Mouse (Mus musculus) midbrain, embryonic 10.5 days (tissue): Measurements from ENCODE around the gene Ctns. TPM values are rescaled to one million over a fixed set of nuclear protein-coding genes. Genes with fewer than 3 reads are reported as not detected.
A peak's percentile ranks its signal among the peaks of the same experiment; 100 is the strongest.

Experiments
- DNase-seq: peaks from one replicate; pipeline ENCODE4 v3.0.0-alpha.2; 2017; ENCODE audit warnings: low spot score
- H3K27ac ChIP-seq: fragments of 300-500 bp; sonication (generic); replicated peaks from 2 replicates; pipeline ENCODE4 v1.5.1; 2016; ENCODE audit warnings: mild to moderate bottlenecking
- H3K27me3 ChIP-seq: fragments of 300-500 bp; sonication (generic); 2 replicates; pipeline ENCODE4 v1.6.1; 2016; ENCODE audit warnings: low read depth, mild to moderate bottlenecking; ENCODE audit not compliant: poor library complexity, severe bottlenecking
- H3K36me3 ChIP-seq: fragments of 300-500 bp; sonication (generic); 2 replicates; pipeline ENCODE4 v1.6.1; 2016; ENCODE audit warnings: mild to moderate bottlenecking, moderate library complexity
- H3K4me1 ChIP-seq: fragments of 300-500 bp; sonication (generic); 2 replicates; pipeline ENCODE4 v1.6.1; 2016
- H3K4me3 ChIP-seq: fragments of 300-500 bp; sonication (generic); 2 replicates; pipeline ENCODE4 v1.5.1; 2016; ENCODE audit warnings: mild to moderate bottlenecking, moderate library complexity
- H3K9me3 ChIP-seq: fragments of 300-500 bp; sonication (generic); replicated peaks from 2 replicates; pipeline ENCODE4 v1.6.1; 2016; ENCODE audit warnings: mild to moderate bottlenecking
- WGBS: fragments of 180-500 bp; shearing (Covaris S2); methylation state at CpG from one replicate; pipeline ENCODE4 v1.1.7; 2016; 5-methylcytosine and 5-hydroxymethylcytosine counted together
- polyA plus RNA-seq: library from polyadenylated mRNA; unstranded; fragments of >200 nt; fragmentation: Nextera tagmentation; extraction: Ambion mirVana; gene quantifications from 2 replicates; pipeline ENCODE4 v1.2.1, GENCODE M21; 2016

Ctns gene
- polyA plus RNA-seq, 1 experiment from 2014 or later, result 15.1 TPM

GRCm38 (mm10) chr11:73160811-73161200 is 38.0 kb downstream of the Ctns start:
- 32% methylated on average over 6 of the region's 6 CpGs for WGBS
- no peak for DNase-seq
- H3K27ac ChIP-seq, result no peak overlapping the region
- peaks cover 14% of the 10 kb centered on the region for H3K4me1 ChIP-seq
- no peaks in the 10 kb centered on the region for H3K36me3 ChIP-seq
- H3K9me3 ChIP-seq, result no peaks in the 10 kb centered on the region
- peaks cover 42% of the 10 kb centered on the region for H3K27me3 ChIP-seq
- peak overlapping the region; percentile 57 for H3K4me3 ChIP-seq

GRCm38 (mm10) chr11:73159957-73160810 is 38.7 kb downstream of the Ctns start, which contains the start of gene P2rx5:
Gene P2rx5, plus strand, starts transcription at chr11:73160421.
- 3% methylated on average over 49 of the region's 49 CpGs for WGBS
- no peaks in the 10 kb centered on the region for H3K36me3 ChIP-seq
- H3K4me1 ChIP-seq, result peaks cover 14% of the 10 kb centered on the region
- H3K9me3 ChIP-seq, result no peaks in the 10 kb centered on the region
- DNase-seq, result peak; percentile 44
- H3K27me3 ChIP-seq, result peaks cover 42% of the 10 kb centered on the region
- no peak within 1 kb of the TSS for H3K27ac ChIP-seq
- peak within 1 kb of the TSS; percentile 57 for H3K4me3 ChIP-seq

GRCm38 (mm10) chr11:73155071-73155470 is 43.8 kb downstream of the Ctns start:
- no peak for DNase-seq
- peaks cover 20% of the 10 kb centered on the region for H3K27me3 ChIP-seq
- H3K9me3 ChIP-seq, result no peaks in the 10 kb centered on the region
- 82% methylated on average over 6 of the region's 6 CpGs for WGBS
- no peaks in the 10 kb centered on the region for H3K36me3 ChIP-seq
- no peak overlapping the region for H3K4me3 ChIP-seq
- no peak overlapping the region for H3K27ac ChIP-seq
- peaks cover 5% of the 10 kb centered on the region for H3K4me1 ChIP-seq

- H3K9me3 ChIP-seq, result no peaks in the 10 kb centered on the region
- no peak for DNase-seq
- H3K4me1 ChIP-seq, result peaks cover 12% of the 10 kb centered on the region
- no peak overlapping the region for H3K27ac ChIP-seq
- no peak overlapping the region for H3K4me3 ChIP-seq
- WGBS, result 79% methylated on average over 9 of the region's 9 CpGs
- H3K36me3 ChIP-seq, result no peaks in the 10 kb centered on the region
- H3K27me3 ChIP-seq, result no peaks in the 10 kb centered on the region
Observed at GRCm38 (mm10) chr11:73148209-73148608, 50.6 kb downstream of the Ctns start.

- no peak for DNase-seq
- Histone ChIP-seq H3K4me3 (no peak overlapping the region), H3K27ac (0 out of 2 replicates have a peak overlapping the region, but pooled peaks have one; percentile 13), H3K27me3 (no peaks in the 10 kb centered on the region), H3K9me3 (no peaks in the 10 kb centered on the region), H3K36me3 (no peaks in the 10 kb centered on the region), H3K4me1 (peaks cover 12% of the 10 kb centered on the region)
- WGBS, result 54% methylated on average over 7 of the region's 7 CpGs
Observed at GRCm38 (mm10) chr11:73146975-73147365, 51.9 kb downstream of the Ctns start.

- H3K27ac ChIP-seq, result 0 out of 2 replicates have a peak overlapping the region, but pooled peaks have one; percentile 13
- DNase-seq, result no peak
- WGBS, result 57% methylated on average over 11 of the region's 11 CpGs
Observed at GRCm38 (mm10) chr11:73146026-73146974, 52.5 kb downstream of the Ctns start.

GRCm38 (mm10) chr11:73144261-73144681 is 54.6 kb downstream of the Ctns start:
- no peaks in the 10 kb centered on the region for H3K9me3 ChIP-seq
- no peaks in the 10 kb centered on the region for H3K36me3 ChIP-seq
- 90% methylated on average over 1 of the region's 1 CpGs for WGBS
- no peaks in the 10 kb centered on the region for H3K27me3 ChIP-seq
- no peak for DNase-seq
- H3K4me3 ChIP-seq, result no peak overlapping the region
- H3K4me1 ChIP-seq, result peaks cover 12% of the 10 kb centered on the region
- H3K27ac ChIP-seq, result no peak overlapping the region

More at GRCm38 (mm10) chr11:73146026-73146974, 52.5 kb downstream of the Ctns start:
- Histone ChIP-seq H3K4me1 (peaks cover 12% of the 10 kb centered on the region), H3K36me3 (no peaks in the 10 kb centered on the region), H3K9me3 (no peaks in the 10 kb centered on the region), H3K27me3 (no peaks in the 10 kb centered on the region), H3K4me3 (no peak overlapping the region)

- peak; percentile 94 for DNase-seq
- peak within 1 kb of the TSS; percentile 91 for H3K4me3 ChIP-seq
- peaks cover 38% of the 10 kb centered on the region for H3K36me3 ChIP-seq
- peaks cover 30% of the 10 kb centered on the region for H3K9me3 ChIP-seq
- no peaks in the 10 kb centered on the region for H3K27me3 ChIP-seq
- peak within 1 kb of the TSS; percentile 93 for H3K27ac ChIP-seq
- under 1% methylated on average over 77 of the region's 84 CpGs for WGBS
- peaks cover 42% of the 10 kb centered on the region for H3K4me1 ChIP-seq
Observed at GRCm38 (mm10) chr11:73137591-73138501, 61.0 kb downstream of the Ctns start, which contains the start of gene Haspin. Gene Haspin, minus strand, starts transcription at chr11:73138294.

- Histone ChIP-seq H3K27ac (peak overlapping the region; percentile 93), H3K9me3 (peaks cover 38% of the 10 kb centered on the region), H3K27me3 (no peaks in the 10 kb centered on the region), H3K4me3 (peak overlapping the region; percentile 91), H3K36me3 (peaks cover 45% of the 10 kb centered on the region), H3K4me1 (peaks cover 42% of the 10 kb centered on the region)
- DNase-seq, result no peak
- 62% methylated on average over 11 of the region's 11 CpGs for WGBS
Observed at GRCm38 (mm10) chr11:73137116-73137515, 61.7 kb downstream of the Ctns start.

- Histone ChIP-seq H3K4me1 (peaks cover 42% of the 10 kb centered on the region), H3K4me3 (peak overlapping the region; percentile 91)
Observed at GRCm38 (mm10) chr11:73136587-73136986, 62.3 kb downstream of the Ctns start.

GRCm38 (mm10) chr11:73134222-73134621 is 64.6 kb downstream of the Ctns start:
- peaks cover 74% of the 10 kb centered on the region for H3K36me3 ChIP-seq
- WGBS, result 93% methylated on average over 5 of the region's 5 CpGs
- H3K4me3 ChIP-seq, result peak overlapping the region; percentile 31; the same call in 1 of the 2 replicates

More at GRCm38 (mm10) chr11:73136587-73136986, 62.3 kb downstream of the Ctns start:
- WGBS, result 92% methylated on average over 6 of the region's 6 CpGs
- Histone ChIP-seq H3K36me3 (peaks cover 51% of the 10 kb centered on the region), H3K27ac (no peak overlapping the region), H3K9me3 (peaks cover 40% of the 10 kb centered on the region), H3K27me3 (no peaks in the 10 kb centered on the region)
- no peak for DNase-seq

More at GRCm38 (mm10) chr11:73134222-73134621, 64.6 kb downstream of the Ctns start:
- Histone ChIP-seq H3K4me1 (peaks cover 42% of the 10 kb centered on the region), H3K27ac (no peak overlapping the region), H3K9me3 (peaks cover 40% of the 10 kb centered on the region), H3K27me3 (no peaks in the 10 kb centered on the region)
- no peak for DNase-seq
